Mouse (Mus musculus) hindbrain, embryonic 11.5 days (tissue): Measurements from ENCODE around the gene D10Jhu81e. TPM values are rescaled to one million over a fixed set of nuclear protein-coding genes. Genes with fewer than 3 reads are reported as not detected.
A peak's percentile ranks its signal among the peaks of the same experiment; 100 is the strongest.

Source experiments
- ATAC-seq: fragments of 200-750 bp; cut with Nextera tagmentation; 2 replicates; pipeline ENCODE4 v1.8.0; 2017; ENCODE audit warnings: mild to moderate bottlenecking, moderate TSS enrichment, moderate library complexity; ENCODE audit not compliant: low FRiP score
- DNase-seq: peaks from one replicate; pipeline ENCODE4 v3.0.0-alpha.2; 2015; ENCODE audit warnings: low spot score
- H3K27ac ChIP-seq: fragments of 300-500 bp; sonication (generic); 2 replicates; pipeline ENCODE4 v1.5.1; 2014; ENCODE audit warnings: mild to moderate bottlenecking, low read depth, low read length
- H3K27me3 ChIP-seq: fragments of 300-500 bp; sonication (generic); 2 replicates; pipeline ENCODE4 v1.6.1; 2014; ENCODE audit warnings: mild to moderate bottlenecking, low read length, moderate library complexity, mixed read lengths; ENCODE audit not compliant: control insufficient read depth, insufficient read depth
- H3K36me3 ChIP-seq: fragments of 300-500 bp; sonication (generic); 2 replicates; pipeline ENCODE4 v1.6.1; 2014; ENCODE audit warnings: mild to moderate bottlenecking, low read length, moderate library complexity, mixed read lengths; ENCODE audit not compliant: control insufficient read depth, insufficient read depth
- H3K4me1 ChIP-seq: fragments of 300-500 bp; sonication (generic); replicated peaks from 2 replicates; pipeline ENCODE4 v1.6.1; 2014; ENCODE audit warnings: low read length, mixed read lengths; ENCODE audit not compliant: control insufficient read depth, insufficient read depth
- H3K4me2 ChIP-seq: fragments of 300-500 bp; sonication (generic); replicated peaks from 2 replicates; pipeline ENCODE4 v1.6.1; 2014; ENCODE audit warnings: mild to moderate bottlenecking, low read depth, low read length
- H3K4me3 ChIP-seq: fragments of 300-500 bp; sonication (generic); 2 replicates; pipeline ENCODE4 v1.5.1; 2014; ENCODE audit warnings: low read depth, low read length
- H3K9ac ChIP-seq: fragments of 300-500 bp; sonication (generic); 2 replicates; pipeline ENCODE4 v1.6.1; 2014; ENCODE audit warnings: low read depth, low read length
- H3K9me3 ChIP-seq: fragments of 300-500 bp; sonication (generic); 2 replicates; pipeline ENCODE4 v1.6.1; 2016; ENCODE audit warnings: low read length; ENCODE audit not compliant: control insufficient read depth
- WGBS: fragments of 180-500 bp; shearing (Covaris S2); extraction: QIAGEN DNeasy Blood & Tissue Kit; methylation state at CpG from one replicate; pipeline ENCODE4 v1.1.7; 2014; 5-methylcytosine and 5-hydroxymethylcytosine counted together
- polyA plus RNA-seq: library from polyadenylated mRNA; unstranded; fragments of >200 nt; fragmentation: Nextera tagmentation; extraction: Ambion mirVana; gene quantifications from 2 replicates; pipeline ENCODE4 v1.2.1, GENCODE M21; 2014

D10Jhu81e gene
- polyA plus RNA-seq, 1 experiment from 2014 or later, result 13.6 TPM

DNA sequence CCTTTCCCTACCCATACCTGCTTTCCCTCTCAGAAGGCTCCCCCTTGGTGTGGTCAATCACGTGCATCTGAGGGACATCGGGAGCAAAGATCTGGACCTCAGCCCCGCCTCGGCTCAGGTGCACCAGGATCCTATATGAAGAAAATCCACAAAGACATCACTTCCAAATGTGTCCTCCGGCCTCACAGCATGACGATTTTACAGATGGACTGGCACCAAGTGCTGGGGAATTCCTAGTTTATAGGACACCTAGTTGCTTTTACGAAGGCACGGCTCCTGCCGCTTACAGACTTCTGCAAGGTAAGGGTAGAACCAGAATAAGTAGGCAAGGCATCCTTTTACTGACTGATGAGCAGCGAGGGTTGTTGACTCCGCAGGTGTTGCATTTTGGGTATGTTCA is 790 bp downstream of the D10Jhu81e start:
- H3K9me3 ChIP-seq, result no peaks in the 10 kb centered on the region
- ATAC-seq (0 out of 2 replicates have a peak, but pooled peaks have one; percentile 1), DNase-seq (no peak)
- no peaks in the 10 kb centered on the region for H3K27me3 ChIP-seq
- H3K36me3 ChIP-seq, result no peaks in the 10 kb centered on the region
- WGBS, result 88% methylated on average over 11 of the region's 11 CpGs
- H3K4me3 ChIP-seq, result peak overlapping the region; percentile 70
- H3K27ac ChIP-seq, result no peak overlapping the region
- H3K4me1 ChIP-seq, result 0 out of 2 replicates have a peak, but pooled peaks cover 3% of the 10 kb centered on the region
- peak overlapping the region; percentile 90 for H3K4me2 ChIP-seq
- H3K9ac ChIP-seq, result no peak overlapping the region; the same call in 1 of the 2 replicates

DNA sequence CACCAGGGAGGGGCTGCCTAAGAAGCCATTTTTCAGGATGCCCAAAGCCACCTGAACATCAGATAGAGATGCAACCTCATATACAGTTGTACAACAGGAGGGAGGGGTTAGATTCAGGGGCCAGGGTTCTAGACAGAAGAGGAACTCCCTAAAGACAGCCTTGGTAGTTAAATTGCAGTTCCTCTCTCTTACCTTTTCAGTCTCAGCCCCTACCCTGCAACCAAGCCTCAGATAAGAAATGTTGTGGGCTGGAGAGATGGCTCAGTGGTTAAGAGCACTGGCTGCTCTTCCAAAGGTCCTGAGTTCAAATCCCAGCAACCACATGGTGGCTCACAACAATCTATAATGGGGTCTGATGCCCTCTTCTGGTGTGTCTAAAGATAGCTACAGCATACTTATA is 1.8 kb downstream of the D10Jhu81e start:
- ATAC-seq, result no peak
- H3K36me3 ChIP-seq, result no peaks in the 10 kb centered on the region
- H3K27ac ChIP-seq, result no peak overlapping the region
- H3K27me3 ChIP-seq, result no peaks in the 10 kb centered on the region
- H3K4me1 ChIP-seq, result 0 out of 2 replicates have a peak, but pooled peaks cover 3% of the 10 kb centered on the region
- H3K9ac ChIP-seq, result no peak overlapping the region
- H3K9me3 ChIP-seq, result no peaks in the 10 kb centered on the region
- no peak overlapping the region for H3K4me2 ChIP-seq
- H3K4me3 ChIP-seq, result no peak overlapping the region
- DNase-seq, result no peak

DNA sequence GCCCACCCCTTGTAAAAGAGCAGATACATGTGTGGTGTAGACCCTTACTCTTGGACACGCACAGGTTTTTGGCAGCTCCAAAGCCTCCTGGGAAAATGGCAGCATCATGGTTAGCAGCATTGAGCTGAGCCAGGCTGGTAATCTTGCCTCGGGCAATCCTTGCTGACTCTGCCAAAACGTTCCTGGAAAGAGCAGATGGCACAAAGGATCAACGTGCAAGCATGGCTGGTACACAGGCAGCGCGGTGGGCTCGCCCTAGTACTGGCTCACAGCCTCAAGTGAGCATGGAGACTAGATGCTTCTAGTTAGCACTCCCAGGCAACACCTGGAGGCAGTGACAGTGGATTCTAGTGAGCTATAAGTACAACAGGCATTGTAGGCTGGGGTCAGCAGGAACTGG is 2.2 kb downstream of the D10Jhu81e start:
- DNase-seq (no peak), ATAC-seq (no peak)
- Histone ChIP-seq H3K9ac (no peak overlapping the region), H3K36me3 (no peaks in the 10 kb centered on the region), H3K27ac (no peak overlapping the region), H3K9me3 (no peaks in the 10 kb centered on the region), H3K4me1 (0 out of 2 replicates have a peak, but pooled peaks cover 3% of the 10 kb centered on the region), H3K27me3 (no peaks in the 10 kb centered on the region), H3K4me3 (no peak overlapping the region), H3K4me2 (no peak overlapping the region)
- 87% methylated on average over 7 of the region's 7 CpGs for WGBS

DNA sequence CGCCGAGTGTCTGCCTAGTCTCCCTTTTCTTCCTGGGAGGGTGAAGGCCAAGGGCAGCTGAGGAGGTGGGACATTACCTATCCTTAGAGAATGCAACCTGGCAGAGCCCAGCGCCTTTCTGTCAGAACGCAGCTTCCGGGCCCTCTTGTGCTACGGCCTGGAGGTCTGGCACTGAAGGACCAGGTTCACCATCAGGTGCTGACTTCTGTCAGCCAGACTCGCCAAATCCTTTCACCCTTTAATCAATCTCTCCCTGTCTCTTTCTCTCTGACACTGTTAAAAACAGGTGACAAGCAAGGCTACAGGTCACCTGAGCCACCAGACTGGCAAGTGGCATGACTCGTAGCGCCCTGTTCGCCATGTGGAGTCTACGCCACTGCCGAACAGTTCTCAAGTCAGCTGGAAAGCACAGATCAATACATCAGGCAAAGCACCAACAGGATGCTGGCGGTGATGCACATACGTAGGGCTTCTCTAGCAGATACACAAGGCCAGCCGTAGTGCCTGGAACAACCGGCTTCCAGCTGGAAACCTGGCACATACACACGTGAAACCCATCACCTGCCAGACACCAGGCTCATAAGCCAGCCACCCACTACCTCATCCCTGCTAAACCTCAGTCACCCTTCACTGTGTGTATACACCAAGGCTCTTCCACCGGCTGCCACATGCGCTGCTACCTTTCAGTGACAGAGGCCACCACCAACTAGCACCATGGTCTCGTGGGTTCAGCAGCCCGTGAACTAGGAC is 4.2 kb downstream of the D10Jhu81e start:
- H3K9me3 ChIP-seq, result no peaks in the 10 kb centered on the region
- H3K9ac ChIP-seq, result no peak overlapping the region
- no peak overlapping the region for H3K4me2 ChIP-seq
- H3K4me3 ChIP-seq, result no peak overlapping the region
- no peak for DNase-seq
- ATAC-seq, result no peak
- no peaks in the 10 kb centered on the region for H3K27me3 ChIP-seq
- no peaks in the 10 kb centered on the region for H3K36me3 ChIP-seq
- 91% methylated on average over 21 of the region's 21 CpGs for WGBS
- H3K27ac ChIP-seq, result no peak overlapping the region
- 0 out of 2 replicates have a peak, but pooled peaks cover 3% of the 10 kb centered on the region for H3K4me1 ChIP-seq

DNA sequence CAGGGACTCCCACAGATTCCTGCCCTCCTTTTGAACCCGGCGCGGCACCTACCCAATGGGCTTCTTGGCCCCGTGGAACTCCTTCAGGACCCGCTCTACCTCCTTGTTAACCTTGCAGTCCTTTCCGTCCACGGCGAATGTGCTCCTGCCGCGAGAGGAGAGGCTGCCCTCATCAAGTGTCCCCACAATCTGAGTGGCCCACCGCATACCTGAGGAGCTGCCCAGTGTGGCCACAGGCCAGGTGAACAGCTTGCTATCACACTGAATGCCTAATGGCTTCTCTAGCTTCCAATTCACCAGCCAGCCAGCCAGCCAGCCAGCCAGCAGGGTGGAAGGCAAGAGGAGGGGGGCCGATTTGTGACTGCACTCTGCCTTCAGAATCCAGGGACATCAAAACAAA is 4.8 kb downstream of the D10Jhu81e start:
- ATAC-seq (no peak), DNase-seq (no peak)
- Histone ChIP-seq H3K4me3 (no peak overlapping the region), H3K9me3 (no peaks in the 10 kb centered on the region), H3K4me2 (no peak overlapping the region), H3K27ac (no peak overlapping the region), H3K36me3 (no peaks in the 10 kb centered on the region), H3K9ac (no peak overlapping the region), H3K4me1 (0 out of 2 replicates have a peak, but pooled peaks cover 3% of the 10 kb centered on the region), H3K27me3 (no peaks in the 10 kb centered on the region)
- 90% methylated on average over 11 of the region's 12 CpGs for WGBS

DNA sequence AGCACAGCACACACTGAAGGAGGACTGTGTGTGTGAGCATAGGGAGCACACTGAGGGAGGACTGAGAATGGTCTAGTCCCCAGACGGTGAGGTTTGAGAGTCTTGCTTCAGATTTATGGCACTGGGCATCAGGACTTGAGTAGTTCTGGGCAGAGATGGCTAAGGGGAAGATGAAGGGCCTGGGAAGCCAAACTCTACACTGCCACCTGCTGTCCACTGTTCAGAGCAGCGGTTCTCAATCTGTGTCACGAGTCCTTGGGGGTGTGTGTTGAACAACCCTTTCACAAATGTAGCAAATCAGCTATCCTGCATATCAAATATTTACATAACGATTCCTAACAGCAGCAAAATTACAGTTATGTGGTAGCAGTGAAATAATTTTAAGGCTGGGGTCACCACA is 5.7 kb downstream of the D10Jhu81e start:
- no peak overlapping the region for H3K4me3 ChIP-seq
- 39% methylated on average over 4 of the region's 4 CpGs for WGBS
- 0 out of 2 replicates have a peak, but pooled peaks cover 1% of the 10 kb centered on the region for H3K4me1 ChIP-seq
- ATAC-seq (no peak), DNase-seq (peak; percentile 79)
- no peaks in the 10 kb centered on the region for H3K27me3 ChIP-seq
- no peaks in the 10 kb centered on the region for H3K36me3 ChIP-seq
- H3K27ac ChIP-seq, result no peak overlapping the region
- no peak overlapping the region for H3K9ac ChIP-seq
- H3K9me3 ChIP-seq, result no peaks in the 10 kb centered on the region
- no peak overlapping the region for H3K4me2 ChIP-seq

DNA sequence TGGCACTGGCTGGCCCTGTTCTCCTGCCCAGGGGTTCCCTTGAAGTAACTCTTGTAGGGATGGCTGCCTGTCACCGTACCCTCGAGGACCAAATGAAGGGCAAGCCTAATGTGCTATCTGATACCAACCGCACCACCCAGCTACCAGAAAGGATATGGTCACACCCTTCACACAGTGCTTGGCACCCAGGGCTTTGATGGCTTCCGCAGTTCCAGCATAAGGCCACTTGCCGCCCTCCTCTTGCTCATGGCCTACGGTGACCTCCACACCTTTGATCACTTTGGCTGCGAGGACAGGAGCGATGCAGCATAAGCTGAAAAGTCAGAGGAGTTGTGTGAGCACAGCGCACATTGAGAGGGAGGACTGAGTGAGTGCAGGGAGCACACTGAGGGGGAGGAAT is 6.3 kb downstream of the D10Jhu81e start:
- Histone ChIP-seq H3K9me3 (no peaks in the 10 kb centered on the region), H3K36me3 (no peaks in the 10 kb centered on the region)
- 93% methylated on average over 9 of the region's 9 CpGs for WGBS

DNA sequence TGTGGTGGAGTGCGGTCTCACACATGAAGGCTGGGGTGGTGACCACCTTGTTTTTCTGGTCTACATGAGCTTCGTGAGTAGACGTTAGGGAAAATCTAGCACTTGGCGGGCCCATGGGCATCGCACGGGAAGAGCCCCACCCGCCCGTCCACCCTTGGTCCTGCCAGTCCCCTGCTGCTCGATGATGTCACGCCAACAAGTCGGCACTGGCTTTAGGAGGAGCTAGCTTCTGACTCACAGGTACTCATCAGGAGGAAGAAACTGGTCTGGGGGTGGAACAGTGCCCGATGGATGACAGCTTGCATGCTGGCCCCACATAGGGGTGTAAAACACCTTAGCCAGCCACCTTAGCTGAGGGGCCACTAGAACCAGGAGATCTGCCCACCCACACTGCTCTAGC is 6.9 kb downstream of the D10Jhu81e start:
- DNase-seq (no peak), ATAC-seq (no peak)
- Histone ChIP-seq H3K9ac (no peak overlapping the region), H3K4me1 (no peaks in the 10 kb centered on the region), H3K27ac (no peak overlapping the region), H3K4me3 (no peak overlapping the region), H3K9me3 (no peaks in the 10 kb centered on the region), H3K36me3 (no peaks in the 10 kb centered on the region), H3K27me3 (no peaks in the 10 kb centered on the region), H3K4me2 (no peak overlapping the region)
- 94% methylated on average over 12 of the region's 12 CpGs for WGBS

More for the DNA sequence above, 6.3 kb downstream of the D10Jhu81e start:
- no peaks in the 10 kb centered on the region for H3K4me1 ChIP-seq
- DNase-seq (no peak), ATAC-seq (no peak)
- no peak overlapping the region for H3K4me2 ChIP-seq
- H3K27ac ChIP-seq, result no peak overlapping the region
- H3K27me3 ChIP-seq, result no peaks in the 10 kb centered on the region
- no peak overlapping the region for H3K9ac ChIP-seq
- H3K4me3 ChIP-seq, result no peak overlapping the region

DNA sequence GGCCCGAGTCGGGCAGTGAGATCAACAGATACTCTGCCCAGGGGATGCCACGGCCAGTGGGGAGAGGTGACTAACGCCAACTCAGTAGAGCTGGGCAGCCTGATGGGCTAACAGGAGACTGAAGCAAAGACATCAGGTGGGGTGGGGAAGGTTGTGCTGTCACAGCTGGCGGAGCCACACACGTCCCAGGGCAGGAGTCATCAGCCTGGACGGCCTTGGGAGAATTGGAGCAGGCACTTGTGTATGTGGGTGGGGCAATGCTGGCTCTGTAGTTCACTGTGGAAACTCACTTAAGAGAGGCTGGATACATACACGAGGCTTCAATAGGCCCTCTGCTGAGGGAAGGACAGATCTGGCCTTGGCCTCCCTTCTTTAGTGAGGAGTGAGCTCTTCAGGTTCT is 8.5 kb downstream of the D10Jhu81e start:
- no peak overlapping the region for H3K27ac ChIP-seq
- H3K36me3 ChIP-seq, result no peaks in the 10 kb centered on the region
- H3K9me3 ChIP-seq, result no peaks in the 10 kb centered on the region
- ATAC-seq (no peak), DNase-seq (no peak)
- no peak overlapping the region for H3K4me2 ChIP-seq
- no peaks in the 10 kb centered on the region for H3K27me3 ChIP-seq
- H3K4me1 ChIP-seq, result no peaks in the 10 kb centered on the region
- 92% methylated on average over 8 of the region's 8 CpGs for WGBS
- no peak overlapping the region for H3K9ac ChIP-seq
- H3K4me3 ChIP-seq, result no peak overlapping the region
